Mouse (Mus musculus) cerebellum, adult 2 months (tissue): ENCODE results near the gene Thap8. TPM values are rescaled to one million over a fixed set of nuclear protein-coding genes. Genes with fewer than 3 reads are reported as not detected.
A peak's percentile ranks its signal among the peaks of the same experiment; 100 is the strongest.

Experiments used
- DNase-seq, 2 experiments: peaks; one replicate each; pipeline ENCODE4 v3.0.0; 2021
- H3K27ac ChIP-seq: fragments of 200-500 bp; 2 replicates; pipeline ENCODE4 v1.5.1; 2012; ENCODE audit warnings: low read length, control low read depth, inconsistent platforms; ENCODE audit not compliant: insufficient read depth
- H3K27me3 ChIP-seq: fragments of 200-500 bp; 2 replicates; pipeline ENCODE4 v1.6.1; 2012; ENCODE audit warnings: inconsistent platforms, mild to moderate bottlenecking, low read length, moderate library complexity; ENCODE audit not compliant: control insufficient read depth, insufficient read depth
- H3K4me1 ChIP-seq: fragments of 200-500 bp; 2 replicates; pipeline ENCODE4 v1.6.1; 2011; ENCODE audit warnings: low read length; ENCODE audit not compliant: control insufficient read depth, insufficient read depth
- H3K4me3 ChIP-seq: fragments of 200-500 bp; replicated peaks from 2 replicates; pipeline ENCODE3; 2011; ENCODE audit warnings: mild to moderate bottlenecking, low read depth, low read length, control low read depth; ENCODE audit not compliant: insufficient read depth
- CTCF ChIP-seq: fragments of 200-500 bp; IDR thresholded peaks from 2 replicates; pipeline ENCODE4 v1.5.1; 2011; ENCODE audit warnings: low read depth, mild to moderate bottlenecking, control low read depth, low read length, moderate library complexity, borderline replicate concordance; ENCODE audit not compliant: insufficient read depth
- POLR2A ChIP-seq: fragments of 200-500 bp; IDR thresholded peaks from 2 replicates; pipeline ENCODE4 v1.6.1; 2011; ENCODE audit warnings: low read length, control low read depth, borderline replicate concordance; ENCODE audit not compliant: insufficient read depth
- WGBS: fragments of 180-500 bp; shearing (Covaris S2); methylation state at CpG from one replicate; pipeline ENCODE4 v1.1.7; 2018; 5-methylcytosine and 5-hydroxymethylcytosine counted together
- polyA plus RNA-seq: library from polyadenylated mRNA; depleted of rRNA; stranded (reverse); fragments of >200 nt; gene quantifications from 2 replicates; pipeline ENCODE4 v1.2.3, GENCODE M21; 2012

Gene Thap8
- polyA plus RNA-seq, 1 experiment = not detected

- Histone ChIP-seq H3K4me1 (peaks cover 13% of the 10 kb centered on the region), H3K27me3 (no peaks in the 10 kb centered on the region), H3K27ac (peak within 1 kb of the TSS; percentile 17; the same call in 1 of the 2 replicates), H3K4me3 (no peak within 1 kb of the TSS)
- whole genome bisulfite sequencing = 73% methylated on average over 3 of the region's 3 CpGs
- no peak for DNase-seq
- no peak for TF ChIP-seq POLR2A
- no peak for TF ChIP-seq CTCF
Observed at GRCm38 (mm10) chr7:30323795-30324194, 43.9 kb downstream of the Thap8 start, which contains the start of gene Sdhaf1. Sdhaf1 (minus strand) TSS chr7:30323895.

GRCm38 (mm10) chr7:30324300-30324944 is 44.5 kb downstream of the Thap8 start:
- WGBS = 48% methylated on average over 5 of the region's 5 CpGs
- peak in 1 of 2 experiments; percentile 29 for DNase-seq
- Histone ChIP-seq H3K4me3 (no peak overlapping the region), H3K27ac (peak overlapping the region; percentile 17; the same call in 1 of the 2 replicates), H3K4me1 (peaks cover 8% of the 10 kb centered on the region; the same call in 1 of the 2 replicates), H3K27me3 (no peaks in the 10 kb centered on the region)
- TF ChIP-seq CTCF (no peak), POLR2A (no peak)

- Histone ChIP-seq H3K4me1 (peaks cover 7% of the 10 kb centered on the region; the same call in 1 of the 2 replicates), H3K27ac (no peak overlapping the region), H3K27me3 (no peaks in the 10 kb centered on the region), H3K4me3 (no peak overlapping the region)
- 64% methylated on average over 2 of the region's 2 CpGs for WGBS
- TF ChIP-seq CTCF = peak; percentile 46; the same call in 1 of the 2 replicates
- no peak for TF ChIP-seq POLR2A
- DNase-seq = peak in 1 of 2 experiments; percentile 61
Observed at GRCm38 (mm10) chr7:30325364-30325763, 45.5 kb downstream of the Thap8 start.

GRCm38 (mm10) chr7:30326427-30326826 is 46.5 kb downstream of the Thap8 start:
- DNase-seq = no peak
- H3K4me3 ChIP-seq = no peak overlapping the region
- peak overlapping the region; percentile 39 for H3K27ac ChIP-seq
- H3K4me1 ChIP-seq = peaks cover 7% of the 10 kb centered on the region; the same call in 1 of the 2 replicates
- no peaks in the 10 kb centered on the region for H3K27me3 ChIP-seq
- TF ChIP-seq CTCF = no peak
- no peak for TF ChIP-seq POLR2A

GRCm38 (mm10) chr7:30327140-30327539 is 47.2 kb downstream of the Thap8 start:
- Histone ChIP-seq H3K4me3 (no peak overlapping the region), H3K4me1 (peaks cover 7% of the 10 kb centered on the region; the same call in 1 of the 2 replicates), H3K27me3 (no peaks in the 10 kb centered on the region), H3K27ac (peak overlapping the region; percentile 39)
- peak; percentile 97 to 98 for DNase-seq
- 6% methylated on average over 15 of the region's 15 CpGs for WGBS
- TF ChIP-seq CTCF = no peak
- 0 out of 2 replicates have a peak, but pooled peaks have one; percentile 13 for TF ChIP-seq POLR2A

- Histone ChIP-seq H3K27ac (no peak overlapping the region), H3K4me1 (peaks cover 9% of the 10 kb centered on the region), H3K4me3 (no peak overlapping the region), H3K27me3 (no peaks in the 10 kb centered on the region)
- DNase-seq = no peak
- TF ChIP-seq CTCF (no peak), POLR2A (no peak)
- 64% methylated on average over 10 of the region's 10 CpGs for WGBS
Observed at GRCm38 (mm10) chr7:30328379-30328778, 48.5 kb downstream of the Thap8 start.

- TF ChIP-seq POLR2A (peak; percentile 90; the same call in 1 of the 2 replicates), CTCF (peak; percentile 92)
- WGBS = 3% methylated on average over 13 of the region's 13 CpGs
Observed at GRCm38 (mm10) chr7:30331887-30332286, 52.0 kb downstream of the Thap8 start.

More at GRCm38 (mm10) chr7:30331887-30332286, 52.0 kb downstream of the Thap8 start:
- DNase-seq = peak; percentile 91 to 98
- Histone ChIP-seq H3K27me3 (no peaks in the 10 kb centered on the region), H3K27ac (peak overlapping the region; percentile 75), H3K4me3 (peak overlapping the region; percentile 71), H3K4me1 (peaks cover 30% of the 10 kb centered on the region)
